ENCODE assay signal across 15 mouse cellular contexts in genomic region chr8:89744267-89745028, GRCm38 (mm10).
DNase-seq lines count a peak whose midpoint lies in the region; ATAC-seq lines count a peak whose summit lies in the region.
"Had no signal": no experiment of that assay in that cellular context is flagged by ENCODE, and none has a peak within 500 bp of the region (broad histone marks: within the 10 kb centered on the region; RNA-seq: fewer than 3 reads in every experiment).

No protein-coding gene starts in this region.

- no peak for ATAC-seq in midbrain, embryonic 14.5 days (ENCODE audit: low FRiP score, low TSS enrichment)
- no peak for ATAC-seq in midbrain, embryonic 13.5 days
- peak; percentile 78; the same call in 1 of the 2 replicates for ATAC-seq in hindbrain, embryonic 15.5 days (ENCODE audit: low FRiP score, low read depth)
- ATAC-seq: lung, postnatal 0 days had no signal

- no peaks in the 10 kb centered on the region for H3K36me3 ChIP-seq in midbrain, embryonic 14.5 days (ENCODE audit: control insufficient read depth, insufficient read depth, low read length)
- H3K36me3 ChIP-seq in midbrain, embryonic 13.5 days = no peaks in the 10 kb centered on the region
- H3K36me3 ChIP-seq in hindbrain, embryonic 15.5 days = no peaks in the 10 kb centered on the region
- H3K36me3 ChIP-seq: embryonic facial prominence, embryonic 15.5 days; stomach, embryonic 15.5 days had no signal

- H3K9me3 ChIP-seq in midbrain, embryonic 14.5 days (ENCODE audit: control insufficient read depth, low read length) = no peaks in the 10 kb centered on the region
- H3K9me3 ChIP-seq in midbrain, embryonic 13.5 days = no peaks in the 10 kb centered on the region
- H3K9me3 ChIP-seq in hindbrain, embryonic 15.5 days = no peaks in the 10 kb centered on the region
- H3K9me3 ChIP-seq: embryonic facial prominence, embryonic 15.5 days; stomach, embryonic 15.5 days had no signal

- H3K4me2 ChIP-seq in midbrain, embryonic 14.5 days (ENCODE audit: low read length) = no peak overlapping the region
- no peak overlapping the region for H3K4me2 ChIP-seq in midbrain, embryonic 13.5 days (replicated peaks)
- H3K4me2 ChIP-seq in hindbrain, embryonic 15.5 days = no peak overlapping the region
- H3K4me2 ChIP-seq: embryonic facial prominence, embryonic 15.5 days; stomach, embryonic 15.5 days had no signal

- 0 out of 2 replicates have a peak overlapping the region, but pooled peaks have one; percentile 1 for H3K27ac ChIP-seq in midbrain, embryonic 14.5 days (replicated peaks; ENCODE audit: low read depth, low read length)
- no peak overlapping the region for H3K27ac ChIP-seq in midbrain, embryonic 13.5 days
- H3K27ac ChIP-seq in hindbrain, embryonic 15.5 days (replicated peaks) = peak overlapping the region; percentile 47; the same call in 1 of the 2 replicates
- H3K27ac ChIP-seq: embryonic facial prominence, embryonic 15.5 days; stomach, embryonic 15.5 days had no signal

- peak; percentile 81 to 86 for DNase-seq in cerebellum, postnatal 10 days
- no peak for DNase-seq in cerebellum, adult 9-11 months
- peak; percentile 68 for DNase-seq in midbrain, embryonic 14.5 days
- DNase-seq in retina, postnatal 1 day = peak; percentile 76
- DNase-seq in heart, postnatal 4 days = no peak
- no peak for DNase-seq in ovary, adult 18-20 months (ENCODE audit: low spot score)
- DNase-seq: adrenal gland, postnatal 10 days; cerebellum, adult 11-12 months; heart, postnatal 36 days; liver had no signal

- H3K27me3 ChIP-seq in midbrain, embryonic 14.5 days (ENCODE audit: control insufficient read depth, insufficient read depth, low read length) = no peaks in the 10 kb centered on the region
- H3K27me3 ChIP-seq in midbrain, embryonic 13.5 days = no peaks in the 10 kb centered on the region
- H3K27me3 ChIP-seq in hindbrain, embryonic 15.5 days = no peaks in the 10 kb centered on the region
- H3K27me3 ChIP-seq: embryonic facial prominence, embryonic 15.5 days; stomach, embryonic 15.5 days had no signal

- 0 out of 2 replicates have a peak, but pooled peaks cover 2% of the 10 kb centered on the region for H3K4me1 ChIP-seq in midbrain, embryonic 14.5 days (ENCODE audit: control insufficient read depth, insufficient read depth, low read length)
- peaks cover 9% of the 10 kb centered on the region for H3K4me1 ChIP-seq in midbrain, embryonic 13.5 days (replicated peaks)
- peaks cover 15% of the 10 kb centered on the region for H3K4me1 ChIP-seq in hindbrain, embryonic 15.5 days (replicated peaks)
- H3K4me1 ChIP-seq: embryonic facial prominence, embryonic 15.5 days had no signal

- no peak overlapping the region for H3K9ac ChIP-seq in midbrain, embryonic 14.5 days (replicated peaks; ENCODE audit: low read length)
- no peak overlapping the region for H3K9ac ChIP-seq in midbrain, embryonic 13.5 days (replicated peaks)
- H3K9ac ChIP-seq in hindbrain, embryonic 15.5 days = no peak overlapping the region
- H3K9ac ChIP-seq: embryonic facial prominence, embryonic 15.5 days; stomach, embryonic 15.5 days had no signal

- 68% methylated on average over 11 of the region's 11 CpGs for WGBS in midbrain, embryonic 14.5 days
- WGBS in midbrain, embryonic 13.5 days = 65% methylated on average over 11 of the region's 11 CpGs
- WGBS in hindbrain, embryonic 15.5 days = 44% methylated on average over 11 of the region's 11 CpGs

- no peak overlapping the region for H3K4me3 ChIP-seq in midbrain, embryonic 14.5 days (replicated peaks; ENCODE audit: low read depth, low read length)
- H3K4me3 ChIP-seq in midbrain, embryonic 13.5 days (replicated peaks) = no peak overlapping the region
- no peak overlapping the region for H3K4me3 ChIP-seq in hindbrain, embryonic 15.5 days
- H3K4me3 ChIP-seq: embryonic facial prominence, embryonic 15.5 days; stomach, embryonic 15.5 days had no signal

Comparison
In these comparisons a context has a peak if more than half of its experiments do, and no peak if none do; other contexts are left out.
1. DNase-seq: peak in cerebellum, postnatal 10 days (2 of 2), midbrain, embryonic 14.5 days (single experiment) and retina, postnatal 1 day (single experiment); none in cerebellum, adult 9-11 months (single experiment), heart, postnatal 4 days (single experiment) and ovary, adult 18-20 months (single experiment).